Mouse (Mus musculus) limb, embryonic 12.5 days (tissue): ENCODE results near the gene Hdhd3. TPM values are rescaled to one million over a fixed set of nuclear protein-coding genes. Genes with fewer than 3 reads are reported as not detected.
A peak's percentile ranks its signal among the peaks of the same experiment; 100 is the strongest.
"Not testable (repeated sequence)": the region's sequence is repeated elsewhere in the genome, so short reads cannot be mapped to it uniquely, and the experiment has no call there.

Experiments used
- ATAC-seq: fragments of 200-750 bp; cut with Nextera tagmentation; 2 replicates; pipeline ENCODE4 v1.8.0; 2017; ENCODE audit warnings: low read depth, moderate TSS enrichment; ENCODE audit not compliant: insufficient number of reproducible peaks, insufficient read depth, low FRiP score, low TSS enrichment
- H3K27ac ChIP-seq: fragments of 300-500 bp; sonication (generic); 2 replicates; pipeline ENCODE4 v1.5.1; 2016; ENCODE audit warnings: mild to moderate bottlenecking, moderate library complexity
- H3K27me3 ChIP-seq: fragments of 300-500 bp; sonication (generic); 2 replicates; pipeline ENCODE4 v1.6.1; 2016; ENCODE audit warnings: mild to moderate bottlenecking, moderate library complexity
- H3K36me3 ChIP-seq: fragments of 300-500 bp; sonication (generic); 2 replicates; pipeline ENCODE4 v1.6.1; 2016; ENCODE audit warnings: mild to moderate bottlenecking, moderate library complexity
- H3K4me1 ChIP-seq: fragments of 300-500 bp; sonication (generic); replicated peaks from 2 replicates; pipeline ENCODE4 v1.6.1; 2016
- H3K4me2 ChIP-seq: fragments of 300-500 bp; sonication (generic); 2 replicates; pipeline ENCODE4 v1.6.1; 2016; ENCODE audit warnings: mild to moderate bottlenecking, moderate library complexity
- H3K4me3 ChIP-seq: fragments of 300-500 bp; sonication (generic); replicated peaks from 2 replicates; pipeline ENCODE4 v1.5.1; 2016; ENCODE audit warnings: mild to moderate bottlenecking
- H3K9ac ChIP-seq: fragments of 300-500 bp; sonication (generic); replicated peaks from 2 replicates; pipeline ENCODE4 v1.6.1; 2016; ENCODE audit warnings: mild to moderate bottlenecking, moderate library complexity
- H3K9me3 ChIP-seq: fragments of 300-500 bp; sonication (generic); 2 replicates; pipeline ENCODE4 v1.6.1; 2016; ENCODE audit warnings: mild to moderate bottlenecking, moderate library complexity
- WGBS: fragments of 180-500 bp; shearing (Covaris S2); methylation state at CpG from one replicate; pipeline ENCODE4 v1.1.7; 2016; 5-methylcytosine and 5-hydroxymethylcytosine counted together
- polyA plus RNA-seq: library from polyadenylated mRNA; unstranded; fragments of >200 nt; fragmentation: Nextera tagmentation; extraction: Ambion mirVana; gene quantifications from 2 replicates; pipeline ENCODE4 v1.2.1, GENCODE M21; 2016

Hdhd3 gene
- polyA plus RNA-seq, 1 experiment from 2014 or later, result 13.4 TPM

DNA sequence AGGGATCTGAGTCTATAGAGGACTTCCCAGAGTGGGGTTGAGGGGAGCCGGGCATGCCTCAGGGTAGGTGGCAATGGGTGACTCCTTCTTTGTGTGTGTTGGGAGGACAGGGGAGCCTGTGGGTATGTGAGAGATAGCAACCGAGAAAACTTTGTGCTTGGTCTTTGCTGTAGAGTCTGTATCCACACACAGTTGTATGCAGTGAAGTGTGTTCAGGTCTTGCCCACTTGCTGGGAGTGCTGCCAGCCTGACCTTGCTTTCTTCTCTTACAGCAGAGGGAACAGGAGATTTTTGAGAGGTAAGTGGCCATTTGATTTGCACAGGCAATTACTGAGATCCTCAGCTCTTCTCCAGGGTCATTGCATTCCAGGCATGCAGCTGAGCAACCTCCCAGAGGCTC lies 15.4 kb downstream of the Hdhd3 start:
- H3K9ac ChIP-seq, result no peak overlapping the region
- ATAC-seq, result no peak
- H3K9me3 ChIP-seq, result no peaks in the 10 kb centered on the region
- no peak overlapping the region for H3K4me3 ChIP-seq
- 74% methylated on average over 2 of the region's 2 CpGs for WGBS
- no peak overlapping the region for H3K4me2 ChIP-seq
- no peaks in the 10 kb centered on the region for H3K4me1 ChIP-seq
- no peak overlapping the region for H3K27ac ChIP-seq
- H3K36me3 ChIP-seq, result no peaks in the 10 kb centered on the region
- H3K27me3 ChIP-seq, result no peaks in the 10 kb centered on the region

- Histone ChIP-seq H3K27me3 (peaks cover 5% of the 10 kb centered on the region; the same call in 1 of the 2 replicates), H3K4me3 (no peak overlapping the region), H3K4me2 (no peak overlapping the region), H3K36me3 (no peaks in the 10 kb centered on the region), H3K4me1 (no peaks in the 10 kb centered on the region), H3K9me3 (no peaks in the 10 kb centered on the region), H3K27ac (no peak overlapping the region), H3K9ac (no peak overlapping the region)
- WGBS, result 89% methylated on average over 5 of the region's 5 CpGs
- ATAC-seq, result no peak
Measured at GRCm38 (mm10) chr4:62487172-62487571, 16.1 kb downstream of the Hdhd3 start.

GRCm38 (mm10) chr4:62486162-62486696 lies 17.0 kb downstream of the Hdhd3 start:
- 91% methylated on average over 15 of the region's 15 CpGs for WGBS
- Histone ChIP-seq H3K4me3 (no peak overlapping the region), H3K4me1 (no peaks in the 10 kb centered on the region), H3K9ac (no peak overlapping the region), H3K4me2 (no peak overlapping the region), H3K9me3 (no peaks in the 10 kb centered on the region), H3K27ac (no peak overlapping the region), H3K36me3 (no peaks in the 10 kb centered on the region), H3K27me3 (peaks cover 14% of the 10 kb centered on the region)
- no peak for ATAC-seq

DNA sequence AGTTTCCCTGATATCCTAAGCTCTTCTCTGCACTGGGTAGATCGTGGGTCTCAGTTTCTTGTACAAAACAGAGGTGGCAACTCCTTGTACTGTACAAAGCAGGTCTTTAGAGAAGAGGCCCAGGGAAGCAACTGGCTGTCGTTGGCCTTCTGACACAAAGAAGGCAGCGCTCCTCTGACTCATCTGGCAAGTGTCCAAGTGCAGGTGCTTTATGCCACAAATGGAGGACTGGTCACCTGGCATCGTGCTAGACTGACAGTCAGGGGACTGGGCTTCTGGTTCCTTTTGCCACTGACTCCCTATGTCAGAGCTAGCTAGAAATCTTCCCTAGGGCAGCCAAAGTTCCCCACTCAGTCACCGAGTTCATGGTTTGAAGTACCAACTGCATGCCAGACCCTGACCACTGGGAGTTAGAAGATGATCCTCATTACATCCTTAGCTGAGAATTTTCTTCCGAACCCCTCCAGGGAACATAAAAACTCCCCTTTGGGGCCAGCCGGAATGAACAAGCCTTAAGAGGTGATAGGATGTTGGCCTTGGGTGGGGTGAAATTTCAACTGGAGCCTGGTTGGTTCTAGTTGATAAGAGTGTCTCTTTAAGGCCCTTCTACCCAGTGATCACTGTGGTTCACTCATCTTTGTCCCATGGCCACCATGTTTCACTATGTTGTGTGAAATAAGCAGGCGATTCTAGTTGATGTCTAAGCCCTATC lies 17.7 kb downstream of the Hdhd3 start:
- H3K4me1 ChIP-seq, result 0 out of 2 replicates have a peak, but pooled peaks cover 2% of the 10 kb centered on the region
- no peak overlapping the region for H3K4me2 ChIP-seq
- 86% methylated on average over 8 of the region's 8 CpGs for WGBS
- no peaks in the 10 kb centered on the region for H3K9me3 ChIP-seq
- no peaks in the 10 kb centered on the region for H3K36me3 ChIP-seq
- no peak for ATAC-seq
- H3K27ac ChIP-seq, result no peak overlapping the region
- no peak overlapping the region for H3K9ac ChIP-seq
- peaks cover 20% of the 10 kb centered on the region for H3K27me3 ChIP-seq
- H3K4me3 ChIP-seq, result no peak overlapping the region

GRCm38 (mm10) chr4:62484928-62485327 lies 18.3 kb downstream of the Hdhd3 start:
- Histone ChIP-seq H3K27me3 (peaks cover 27% of the 10 kb centered on the region), H3K27ac (no peak overlapping the region), H3K4me3 (no peak overlapping the region), H3K9ac (no peak overlapping the region), H3K36me3 (no peaks in the 10 kb centered on the region), H3K4me2 (no peak overlapping the region), H3K9me3 (no peaks in the 10 kb centered on the region), H3K4me1 (peaks cover 4% of the 10 kb centered on the region)
- WGBS, result 70% methylated on average over 3 of the region's 3 CpGs
- ATAC-seq, result no peak

- Histone ChIP-seq H3K4me2 (peak overlapping the region; percentile 83; the same call in 1 of the 2 replicates), H3K27me3 (peaks cover 42% of the 10 kb centered on the region), H3K27ac (no peak overlapping the region), H3K9ac (no peak overlapping the region), H3K4me1 (peaks cover 12% of the 10 kb centered on the region), H3K9me3 (no peaks in the 10 kb centered on the region), H3K36me3 (no peaks in the 10 kb centered on the region), H3K4me3 (no peak overlapping the region)
- no peak for ATAC-seq
- WGBS, result 53% methylated on average over 10 of the region's 10 CpGs
Measured at GRCm38 (mm10) chr4:62480709-62481605, 22.3 kb downstream of the Hdhd3 start.

GRCm38 (mm10) chr4:62479937-62480708 lies 23.1 kb downstream of the Hdhd3 start, which contains the start of gene Bspry:
Gene Bspry (plus strand): TSS chr4:62480053.
- H3K9ac ChIP-seq, result peak within 1 kb of the TSS; percentile 34; the same call in 1 of the 2 replicates

DNA sequence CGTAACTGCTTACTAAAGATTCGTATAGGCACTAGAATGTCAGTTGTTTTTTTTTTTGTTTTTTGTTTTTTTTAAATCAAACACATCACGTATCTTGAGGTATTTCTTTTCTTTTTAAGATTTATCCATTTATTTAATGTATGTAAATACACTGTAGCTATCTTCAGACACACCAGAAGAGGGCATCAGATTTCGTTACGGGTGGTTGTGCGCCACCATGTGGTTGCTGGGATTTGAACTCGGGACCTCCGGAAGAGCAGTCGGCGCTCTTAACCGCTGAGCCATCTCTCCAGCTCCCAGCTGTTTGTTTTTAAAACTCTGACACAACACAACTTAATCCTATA lies 23.7 kb downstream of the Hdhd3 start:
- not testable (repeated sequence) for H3K27ac ChIP-seq, ATAC-seq, H3K9ac ChIP-seq, H3K9me3 ChIP-seq, H3K36me3 ChIP-seq
- Histone ChIP-seq H3K4me2 (peak overlapping the region; percentile 83), H3K4me3 (peak overlapping the region; percentile 48), H3K4me1 (peaks cover 12% of the 10 kb centered on the region), H3K27me3 (peaks cover 42% of the 10 kb centered on the region)
- WGBS, result 14% methylated on average over 11 of the region's 11 CpGs

More at GRCm38 (mm10) chr4:62479937-62480708, 23.1 kb downstream of the Hdhd3 start, which contains the start of gene Bspry:
- peaks cover 12% of the 10 kb centered on the region for H3K4me1 ChIP-seq
- 2% methylated on average over 69 of the region's 71 CpGs for WGBS
- no peaks in the 10 kb centered on the region for H3K36me3 ChIP-seq
- H3K27ac ChIP-seq, result no peak within 1 kb of the TSS
- peak within 1 kb of the TSS; percentile 83 for H3K4me2 ChIP-seq
- ATAC-seq, result peak; percentile 42; the same call in 1 of the 2 replicates
- peaks cover 42% of the 10 kb centered on the region for H3K27me3 ChIP-seq
- H3K4me3 ChIP-seq, result peak within 1 kb of the TSS; percentile 48
- H3K9me3 ChIP-seq, result no peaks in the 10 kb centered on the region

DNA sequence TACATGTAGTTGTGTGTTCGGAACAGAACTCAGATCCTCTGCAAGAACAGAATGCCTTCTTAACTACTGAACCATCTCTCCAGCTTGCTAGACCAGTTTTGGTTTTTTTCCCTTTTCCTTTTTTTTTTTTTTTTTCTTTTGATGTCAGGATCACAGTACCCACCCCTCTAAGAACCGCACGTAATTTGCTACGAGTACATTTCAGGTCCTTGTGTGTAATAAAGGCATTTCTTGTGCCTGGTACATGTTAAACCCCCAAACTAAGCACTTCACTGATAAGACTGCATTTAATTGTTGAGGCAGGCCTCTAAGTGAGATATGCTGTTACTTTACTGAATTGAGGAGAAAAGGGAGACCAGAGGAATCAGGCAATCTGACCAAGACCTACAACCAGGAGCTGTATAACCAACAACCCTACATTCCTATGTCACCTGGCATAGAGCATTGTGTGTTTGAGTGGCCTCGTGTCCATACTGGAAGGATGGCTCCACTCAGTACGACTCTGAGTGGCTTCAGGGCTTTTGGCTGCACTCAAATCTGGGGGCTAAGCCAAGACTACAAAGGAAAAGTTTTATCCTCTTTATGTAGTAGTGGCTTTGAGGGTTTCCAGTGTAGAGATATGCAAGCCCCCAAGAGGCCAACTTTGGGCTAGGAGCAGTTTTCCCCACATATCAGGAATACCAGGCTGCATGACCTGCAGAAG lies 25.6 kb downstream of the Hdhd3 start:
- Histone ChIP-seq H3K27ac (no peak overlapping the region), H3K36me3 (no peaks in the 10 kb centered on the region), H3K4me3 (no peak overlapping the region), H3K9ac (no peak overlapping the region), H3K27me3 (peaks cover 42% of the 10 kb centered on the region), H3K4me1 (peaks cover 12% of the 10 kb centered on the region), H3K9me3 (no peaks in the 10 kb centered on the region), H3K4me2 (no peak overlapping the region)
- 80% methylated on average over 6 of the region's 6 CpGs for WGBS
- ATAC-seq, result no peak

GRCm38 (mm10) chr4:62475793-62476192 lies 27.5 kb downstream of the Hdhd3 start:
- ATAC-seq, result no peak
- Histone ChIP-seq H3K27ac (no peak overlapping the region), H3K4me3 (no peak overlapping the region), H3K9me3 (no peaks in the 10 kb centered on the region), H3K4me1 (peaks cover 11% of the 10 kb centered on the region), H3K4me2 (no peak overlapping the region), H3K27me3 (peaks cover 23% of the 10 kb centered on the region), H3K36me3 (no peaks in the 10 kb centered on the region), H3K9ac (no peak overlapping the region)
- WGBS, result 83% methylated on average over 6 of the region's 6 CpGs
